Mouse (Mus musculus) Patski (cell line): ENCODE measurements around the gene Eppin. TPM values are rescaled to one million over a fixed set of nuclear protein-coding genes. Genes with fewer than 3 reads are reported as not detected.
"Not testable (repeated sequence)": the region's sequence is repeated elsewhere in the genome, so short reads cannot be mapped to it uniquely, and the experiment has no call there.

ENCODE experiments used
- ATAC-seq: fragments of 100-300 bp; one replicate; pipeline ENCODE4 v1.8.0; 2021
- CTCF ChIA-PET: fragments of 350-600 bp; sonication (Branson Sonifier 250); formaldehyde crosslinking; loops from one replicate; lab custom pipeline; 2022; ENCODE audit warnings: inconsistent platforms; lab: Charles Lee
- POLR2A ChIA-PET: fragments of 350-600 bp; sonication (Branson Sonifier 250); formaldehyde crosslinking; loops from one replicate; lab custom pipeline; 2022; ENCODE audit warnings: antibody characterized with exemption, inconsistent platforms; lab: Charles Lee
- DNase-seq: peaks from one replicate; pipeline ENCODE4 v3.0.0-alpha.2; 2011; ENCODE audit warnings: low read depth, low spot score
- H3K27me3 ChIP-seq: fragments of 371-371 bp; one replicate; pipeline ENCODE4 v1.5.1; 2021
- CTCF ChIP-seq: fragments of 100-300 bp; IDR thresholded peaks from one replicate; pipeline ENCODE4 v1.5.1; 2021
- in situ Hi-C: fragments of 300-500 bp; cut with MboI; formaldehyde crosslinking; loops from 3 replicates; pipeline ENCODE4 v1.11.1; 2018; ENCODE audit warnings: low pct_unique_long_range_greater_than_20kb, mixed read lengths
- polyA plus RNA-seq: library from polyadenylated mRNA; unstranded; gene quantifications from one replicate; pipeline ENCODE4 v1.2.3, GENCODE M21; 2021

Gene Eppin
- polyA plus RNA-seq = not detected

GRCm38 (mm10) chr2:164593494-164593893 is at the start of gene Eppin:
Eppin (minus strand) TSS chr2:164593594.
- DNase-seq (no peak), ATAC-seq (no peak)
- ChIA-PET POLR2A (no interaction called here), CTCF (interaction anchor here (0.7 to 2.5 kb wide), 4 partner anchors 8 to 133 kb away, joined by 3 to 26 read pairs (median 4); no protein-coding TSS in a partner anchor)
- in situ Hi-C loops = loop anchor here (5.0 kb wide), 1 partner anchor 129 kb away; no protein-coding TSS in a partner anchor
- no peak for TF ChIP-seq CTCF
- peaks cover 16% of the 10 kb centered on the region for H3K27me3 ChIP-seq

GRCm38 (mm10) chr2:164641881-164642673 is 48.7 kb upstream of the Eppin start:
- POLR2A ChIA-PET = no interaction called here
- no peak for TF ChIP-seq CTCF
- ATAC-seq = no peak
- CTCF ChIA-PET = no interaction called here
- no peaks in the 10 kb centered on the region for H3K27me3 ChIP-seq
- no peak for DNase-seq
- in situ Hi-C loops = no loop called here

- ChIA-PET CTCF (interaction anchor here (1.3 kb wide), 1 partner anchor 15 kb away, joined by 3 read pairs; the partner anchor contains the start of genes Wfdc10 and Wfdc9), POLR2A (no interaction called here)
- in situ Hi-C loops = no loop called here
These were observed 47.7 kb upstream of the Eppin start for GRCm38 (mm10) chr2:164641129-164641528.

GRCm38 (mm10) chr2:164638696-164639095 is 45.3 kb upstream of the Eppin start, which contains the start of gene Wfdc16:
Wfdc16 (minus strand) TSS chr2:164638796.
- H3K27me3 ChIP-seq = no peaks in the 10 kb centered on the region
- CTCF ChIA-PET = no interaction called here
- no peak for TF ChIP-seq CTCF
- DNase-seq (no peak), ATAC-seq (no peak)
- POLR2A ChIA-PET = no interaction called here
- in situ Hi-C loops = no loop called here

More at GRCm38 (mm10) chr2:164641129-164641528, 47.7 kb upstream of the Eppin start:
- ATAC-seq (no peak), DNase-seq (no peak)
- no peaks in the 10 kb centered on the region for H3K27me3 ChIP-seq
- no peak for TF ChIP-seq CTCF

- no peak for ATAC-seq
- in situ Hi-C loops = no loop called here
These were observed 41.9 kb upstream of the Eppin start for GRCm38 (mm10) chr2:164635266-164635665.

GRCm38 (mm10) chr2:164621775-164622174 is 28.4 kb upstream of the Eppin start:
- POLR2A ChIA-PET = interaction anchor here (0.6 kb wide), 1 partner anchor 41 kb away, joined by 3 read pairs; no protein-coding TSS in a partner anchor

More at GRCm38 (mm10) chr2:164635266-164635665, 41.9 kb upstream of the Eppin start:
- H3K27me3 ChIP-seq = peaks cover 7% of the 10 kb centered on the region
- peak; percentile 28 for TF ChIP-seq CTCF
- ChIA-PET POLR2A (no interaction called here), CTCF (interaction anchor here (0.9 kb wide), 1 partner anchor 13 kb away, joined by 3 read pairs; no protein-coding TSS in a partner anchor)
- DNase-seq = no peak

GRCm38 (mm10) chr2:164619050-164619449 is 25.7 kb upstream of the Eppin start:
- TF ChIP-seq CTCF = no peak
- ATAC-seq = no peak
- in situ Hi-C loops = no loop called here
- peaks cover 4% of the 10 kb centered on the region for H3K27me3 ChIP-seq
- ChIA-PET POLR2A (no interaction called here), CTCF (interaction anchor here (1.4 kb wide), 1 partner anchor 10 kb away, joined by 6 read pairs; no protein-coding TSS in a partner anchor)
- DNase-seq = no peak

More at GRCm38 (mm10) chr2:164621775-164622174, 28.4 kb upstream of the Eppin start:
- in situ Hi-C loops = no loop called here
- ATAC-seq (no peak), DNase-seq (no peak)
- CTCF ChIA-PET = no interaction called here
- peaks cover 11% of the 10 kb centered on the region for H3K27me3 ChIP-seq
- TF ChIP-seq CTCF = no peak

- CTCF ChIA-PET = no interaction called here
- POLR2A ChIA-PET = no interaction called here
- DNase-seq = no peak
- in situ Hi-C loops = no loop called here
- no peak for TF ChIP-seq CTCF
- ATAC-seq = no peak
- H3K27me3 ChIP-seq = no peaks in the 10 kb centered on the region
These were observed 22.0 kb upstream of the Eppin start for GRCm38 (mm10) chr2:164615386-164615785.

- POLR2A ChIA-PET, H3K27me3 ChIP-seq, in situ Hi-C loops, CTCF ChIA-PET, ATAC-seq, DNase-seq: not testable (repeated sequence)
These were observed 20.1 kb upstream of the Eppin start, which contains the start of the genes Wfdc6b and Wfdc8 for GRCm38 (mm10) chr2:164613471-164613870. Wfdc6b (plus strand) TSS chr2:164613522. Wfdc8 (minus strand) TSS chr2:164613626.

GRCm38 (mm10) chr2:164608781-164609180 is 15.4 kb upstream of the Eppin start:
- in situ Hi-C loops = no loop called here
- no peak for ATAC-seq
- H3K27me3 ChIP-seq = no peaks in the 10 kb centered on the region
- DNase-seq = peak; percentile 88
- TF ChIP-seq CTCF = no peak
- ChIA-PET POLR2A (no interaction called here), CTCF (no interaction called here)

GRCm38 (mm10) chr2:164604411-164604810 is 11.0 kb upstream of the Eppin start:
- CTCF ChIA-PET = interaction anchor here (1.0 kb wide), 1 partner anchor 11 kb away, joined by 3 read pairs; the partner anchor contains the start of gene Eppin
- no peak for TF ChIP-seq CTCF
- POLR2A ChIA-PET = no interaction called here
- in situ Hi-C loops = no loop called here
- ATAC-seq (no peak), DNase-seq (no peak)
- no peaks in the 10 kb centered on the region for H3K27me3 ChIP-seq
